Mouse (Mus musculus) limb, embryonic 10.5 days (tissue): ENCODE measurements around the gene Erich6b. TPM values are rescaled to one million over a fixed set of nuclear protein-coding genes. Genes with fewer than 3 reads are reported as not detected.

Experiments used
- DNase-seq: peaks from one replicate; pipeline ENCODE4 v3.0.0-alpha.2; 2017; ENCODE audit warnings: low spot score
- H3K27ac ChIP-seq: fragments of 300-500 bp; sonication (generic); 2 replicates; pipeline ENCODE4 v1.5.1; 2016; ENCODE audit warnings: mild to moderate bottlenecking
- H3K27me3 ChIP-seq: fragments of 300-500 bp; sonication (generic); 2 replicates; pipeline ENCODE4 v1.6.1; 2016; ENCODE audit warnings: low read depth, mild to moderate bottlenecking; ENCODE audit not compliant: poor library complexity, severe bottlenecking
- H3K36me3 ChIP-seq: fragments of 300-500 bp; sonication (generic); 2 replicates; pipeline ENCODE4 v1.6.1; 2016; ENCODE audit warnings: mild to moderate bottlenecking, moderate library complexity
- H3K4me1 ChIP-seq: fragments of 300-500 bp; sonication (generic); 2 replicates; pipeline ENCODE4 v1.6.1; 2016
- H3K4me3 ChIP-seq: fragments of 300-500 bp; sonication (generic); 2 replicates; pipeline ENCODE4 v1.5.1; 2016; ENCODE audit warnings: mild to moderate bottlenecking, moderate library complexity
- H3K9me3 ChIP-seq: fragments of 300-500 bp; sonication (generic); replicated peaks from 2 replicates; pipeline ENCODE4 v1.6.1; 2016; ENCODE audit warnings: mild to moderate bottlenecking
- WGBS: fragments of 180-500 bp; shearing (Covaris S2); methylation state at CpG from one replicate; pipeline ENCODE4 v1.1.7; 2016; 5-methylcytosine and 5-hydroxymethylcytosine counted together
- polyA plus RNA-seq: library from polyadenylated mRNA; unstranded; fragments of >200 nt; fragmentation: Nextera tagmentation; extraction: Ambion mirVana; gene quantifications from 2 replicates; pipeline ENCODE4 v1.2.1, GENCODE M21; 2016

The Erich6b gene
- polyA plus RNA-seq = not detected in 2 replicates

DNA sequence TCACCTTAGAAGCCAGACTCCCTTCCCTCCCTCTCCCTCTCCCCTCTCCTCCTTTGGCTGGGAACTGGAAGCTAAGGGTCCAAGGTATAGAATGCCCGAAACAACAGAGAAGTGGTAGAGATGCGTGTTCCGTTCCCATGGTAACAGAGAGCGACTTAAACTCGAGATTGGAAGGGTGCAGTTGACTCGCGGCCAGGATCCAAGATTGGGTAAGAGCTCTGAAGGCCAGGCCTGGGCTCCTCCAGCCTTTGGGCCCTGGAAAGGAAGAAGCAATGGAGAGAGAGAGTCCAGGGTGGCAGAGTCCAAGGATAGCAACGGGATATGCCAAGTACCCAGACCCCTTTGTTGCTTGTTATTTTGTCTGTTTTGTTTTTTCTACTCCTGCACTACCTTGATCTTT lies at the start of gene Erich6b:
Erich6b (plus strand) TSS at position 180 of the 400 bp plus-strand sequence.
- no peaks in the 10 kb centered on the region for H3K9me3 ChIP-seq
- peaks cover 9% of the 10 kb centered on the region for H3K4me1 ChIP-seq
- H3K27me3 ChIP-seq = no peaks in the 10 kb centered on the region
- WGBS = 80% methylated on average over 8 of the region's 8 CpGs
- no peaks in the 10 kb centered on the region for H3K36me3 ChIP-seq
- no peak for DNase-seq
- no peak within 1 kb of the TSS for H3K4me3 ChIP-seq
- no peak within 1 kb of the TSS; the same call in 1 of the 2 replicates for H3K27ac ChIP-seq

DNA sequence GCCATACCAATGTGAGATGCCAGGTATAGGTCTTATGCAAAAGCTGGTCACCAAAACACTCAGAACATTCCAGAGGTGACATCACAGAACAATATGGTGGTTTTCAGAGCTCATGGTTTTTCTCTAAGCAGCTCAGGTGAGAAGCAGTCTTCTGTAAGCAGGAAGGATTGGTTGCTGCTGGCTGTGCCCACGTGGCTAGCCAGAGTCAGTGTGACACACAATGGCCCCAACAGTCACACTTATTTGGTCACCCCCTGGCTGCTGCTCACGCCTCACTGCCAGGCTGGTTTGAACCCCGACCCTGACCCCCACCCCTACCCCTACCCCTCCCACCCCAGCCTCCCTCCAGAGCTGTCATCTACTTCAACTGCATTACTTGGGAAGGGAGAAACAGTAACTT lies 49.1 kb upstream of the Erich6b start, which contains the start of gene Spert:
Spert (minus strand) TSS at position 139 of the 400 bp plus-strand sequence.
- no peak within 1 kb of the TSS for H3K4me3 ChIP-seq
- H3K27me3 ChIP-seq = no peaks in the 10 kb centered on the region
- DNase-seq = no peak
- H3K9me3 ChIP-seq = no peaks in the 10 kb centered on the region
- no peak within 1 kb of the TSS for H3K27ac ChIP-seq
- WGBS = 52% methylated on average over 3 of the region's 3 CpGs
- H3K36me3 ChIP-seq = no peaks in the 10 kb centered on the region
- no peaks in the 10 kb centered on the region for H3K4me1 ChIP-seq

DNA sequence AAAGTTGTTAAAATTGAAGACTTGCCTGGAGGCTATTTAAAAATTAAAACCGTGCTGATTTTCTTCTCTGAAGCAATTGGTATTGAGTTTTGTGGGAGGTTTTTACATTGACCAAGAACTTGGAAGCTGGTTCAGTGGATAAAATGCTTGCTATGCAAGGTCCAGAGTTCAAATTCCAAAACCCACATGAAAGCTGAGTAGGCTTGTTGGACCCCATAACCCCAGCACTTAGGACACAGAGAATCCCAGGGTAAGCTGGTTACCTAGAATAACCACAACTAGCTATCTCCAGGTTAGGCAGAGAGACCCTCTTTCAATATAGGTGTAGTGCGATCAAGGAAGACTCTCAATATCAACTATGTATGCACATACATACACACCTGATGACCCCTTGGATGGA lies 32.9 kb upstream of the Erich6b start:
- 90% methylated on average over 2 of the region's 2 CpGs for WGBS
- 0 out of 2 replicates have a peak, but pooled peaks cover 2% of the 10 kb centered on the region for H3K4me1 ChIP-seq
- H3K4me3 ChIP-seq = no peak overlapping the region
- no peaks in the 10 kb centered on the region for H3K27me3 ChIP-seq
- no peak overlapping the region for H3K27ac ChIP-seq
- no peaks in the 10 kb centered on the region for H3K36me3 ChIP-seq
- no peak for DNase-seq
- H3K9me3 ChIP-seq = no peaks in the 10 kb centered on the region

DNA sequence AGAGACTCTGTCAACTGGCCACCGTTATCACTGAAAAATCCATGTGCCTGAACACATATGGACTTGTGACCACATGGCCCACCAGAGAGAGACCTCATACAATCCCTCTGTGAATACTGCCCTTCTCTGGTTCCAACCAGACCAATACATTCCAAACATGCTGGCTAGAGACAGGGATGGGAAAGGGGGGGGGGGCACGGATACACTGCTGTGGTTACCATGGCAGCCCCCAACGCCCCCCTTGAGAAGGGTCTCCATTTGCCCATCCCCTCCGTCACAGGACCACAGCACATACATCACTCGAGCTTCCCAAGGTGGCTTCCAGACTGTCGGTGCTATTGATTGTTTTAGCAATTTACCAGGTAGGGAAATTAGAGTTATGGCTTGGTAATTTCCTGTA lies 25.7 kb upstream of the Erich6b start:
- Histone ChIP-seq H3K9me3 (no peaks in the 10 kb centered on the region), H3K4me3 (no peak overlapping the region), H3K27me3 (no peaks in the 10 kb centered on the region), H3K27ac (no peak overlapping the region), H3K4me1 (0 out of 2 replicates have a peak, but pooled peaks cover under 1% of the 10 kb centered on the region), H3K36me3 (no peaks in the 10 kb centered on the region)
- WGBS = 80% methylated on average over 6 of the region's 6 CpGs
- DNase-seq = no peak

- H3K9me3 ChIP-seq = no peaks in the 10 kb centered on the region
- no peaks in the 10 kb centered on the region for H3K4me1 ChIP-seq
- H3K4me3 ChIP-seq = no peak overlapping the region
- no peak for DNase-seq
- H3K27me3 ChIP-seq = no peaks in the 10 kb centered on the region
- no peak overlapping the region for H3K27ac ChIP-seq
- H3K36me3 ChIP-seq = no peaks in the 10 kb centered on the region
- 74% methylated on average over 7 of the region's 7 CpGs for WGBS
These were observed 19.1 kb upstream of the Erich6b start for GRCm38 (mm10) chr14:75622984-75623383.

GRCm38 (mm10) chr14:75628870-75629269 lies 13.2 kb upstream of the Erich6b start:
- Histone ChIP-seq H3K4me3 (no peak overlapping the region), H3K9me3 (no peaks in the 10 kb centered on the region), H3K27me3 (no peaks in the 10 kb centered on the region), H3K36me3 (no peaks in the 10 kb centered on the region), H3K27ac (no peak overlapping the region), H3K4me1 (no peaks in the 10 kb centered on the region)
- no peak for DNase-seq
- 94% methylated on average over 8 of the region's 8 CpGs for WGBS

- Histone ChIP-seq H3K4me1 (peaks cover 23% of the 10 kb centered on the region), H3K27me3 (no peaks in the 10 kb centered on the region), H3K36me3 (no peaks in the 10 kb centered on the region), H3K27ac (peak overlapping the region; percentile 75), H3K9me3 (no peaks in the 10 kb centered on the region), H3K4me3 (no peak overlapping the region)
- DNase-seq = no peak
- WGBS = 84% methylated on average over 12 of the region's 12 CpGs
These were observed 6.7 kb upstream of the Erich6b start for GRCm38 (mm10) chr14:75635350-75635749.

DNA sequence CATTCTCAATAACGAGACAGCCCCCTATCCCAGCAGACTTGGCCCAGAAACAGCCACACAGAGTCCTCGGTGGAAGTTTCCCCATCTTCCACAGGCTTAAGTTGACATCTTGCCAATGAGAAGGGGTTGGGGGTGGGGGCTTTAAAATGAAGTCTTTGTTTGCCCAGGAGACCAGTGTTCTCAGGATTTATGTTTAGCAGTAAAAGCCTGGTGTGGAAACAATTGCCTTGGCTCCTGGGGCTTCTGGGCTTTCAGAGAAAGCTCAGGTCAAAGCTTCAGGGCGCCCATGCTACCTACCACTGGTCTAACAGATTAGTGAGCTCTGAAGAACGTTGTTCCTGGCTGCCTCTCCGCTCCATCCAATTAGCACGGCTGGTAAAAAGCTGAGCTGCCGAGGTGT lies 6.0 kb upstream of the Erich6b start:
- Histone ChIP-seq H3K4me3 (no peak overlapping the region), H3K4me1 (peaks cover 23% of the 10 kb centered on the region), H3K9me3 (no peaks in the 10 kb centered on the region), H3K27ac (peak overlapping the region; percentile 75), H3K27me3 (no peaks in the 10 kb centered on the region), H3K36me3 (no peaks in the 10 kb centered on the region)
- WGBS = 56% methylated on average over 7 of the region's 7 CpGs
- DNase-seq = no peak

DNA sequence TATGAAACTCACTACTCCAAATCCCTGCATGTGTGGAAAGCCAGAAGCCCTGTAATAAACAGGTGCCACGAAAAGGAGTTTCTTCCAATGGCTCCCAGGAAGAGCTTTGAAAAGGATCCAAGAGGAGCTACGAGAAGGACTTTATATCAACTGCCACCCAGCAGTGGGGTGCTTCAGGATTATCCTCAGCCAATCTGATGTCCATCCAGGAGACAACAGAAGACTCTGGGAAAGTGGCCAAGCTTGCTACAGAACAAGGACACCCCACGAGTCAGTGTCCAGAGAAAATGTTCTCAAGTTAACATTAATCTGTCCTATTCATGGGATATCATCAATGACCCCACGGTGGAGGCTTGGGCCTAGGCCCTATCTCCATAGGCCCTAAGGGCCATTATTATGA lies 4.4 kb upstream of the Erich6b start:
- no peaks in the 10 kb centered on the region for H3K27me3 ChIP-seq
- H3K4me1 ChIP-seq = peaks cover 23% of the 10 kb centered on the region
- no peaks in the 10 kb centered on the region for H3K36me3 ChIP-seq
- DNase-seq = no peak
- H3K4me3 ChIP-seq = no peak overlapping the region
- H3K27ac ChIP-seq = no peak overlapping the region
- WGBS = 83% methylated on average over 4 of the region's 4 CpGs
- no peaks in the 10 kb centered on the region for H3K9me3 ChIP-seq

DNA sequence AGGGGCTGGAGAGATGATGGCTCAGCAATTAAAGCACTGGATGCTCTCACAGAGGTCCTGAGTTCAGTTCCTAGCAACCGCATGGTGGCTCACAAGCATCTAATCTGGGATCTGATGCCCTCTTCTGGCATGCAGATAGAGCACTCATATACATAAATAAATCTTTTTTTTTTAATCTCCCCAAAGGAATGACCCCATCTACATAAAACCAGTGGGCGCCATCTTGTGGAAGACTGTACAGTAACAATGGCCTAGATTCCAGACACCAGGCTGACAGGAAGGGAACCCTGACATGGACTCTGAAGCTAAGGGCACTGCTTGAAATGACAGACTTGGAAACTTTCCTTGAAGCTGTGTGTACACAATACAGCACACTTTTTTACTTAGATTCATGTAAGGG lies 1.2 kb upstream of the Erich6b start:
- WGBS = 92% methylated on average over 2 of the region's 2 CpGs
- Histone ChIP-seq H3K9me3 (no peaks in the 10 kb centered on the region), H3K4me3 (no peak overlapping the region), H3K36me3 (no peaks in the 10 kb centered on the region), H3K27me3 (no peaks in the 10 kb centered on the region), H3K4me1 (peaks cover 16% of the 10 kb centered on the region), H3K27ac (no peak overlapping the region)
- no peak for DNase-seq

DNA sequence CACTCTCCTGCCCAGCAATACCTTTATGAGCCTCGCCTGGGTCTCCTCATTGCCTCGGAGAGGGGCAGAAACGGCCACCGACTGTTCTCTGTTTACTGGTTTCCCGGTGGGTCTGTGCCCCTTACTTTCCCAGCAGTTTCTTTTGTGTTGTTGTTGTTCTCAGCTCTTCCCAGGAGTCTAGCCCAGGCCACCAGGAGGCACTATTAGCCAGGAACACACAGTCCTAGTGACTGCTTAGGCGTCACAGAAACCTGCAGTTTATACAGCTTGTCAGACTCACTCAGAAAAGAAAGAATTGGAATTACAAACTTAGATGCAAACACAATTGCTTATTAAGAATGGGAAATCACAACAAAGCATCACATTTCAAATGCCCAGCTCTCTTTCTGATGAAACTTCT lies 690 bp upstream of the Erich6b start:
- no peaks in the 10 kb centered on the region for H3K9me3 ChIP-seq
- peaks cover 16% of the 10 kb centered on the region for H3K4me1 ChIP-seq
- 68% methylated on average over 6 of the region's 6 CpGs for WGBS
- H3K27ac ChIP-seq = no peak overlapping the region; the same call in 1 of the 2 replicates
- DNase-seq = no peak
- no peak overlapping the region for H3K4me3 ChIP-seq
- H3K27me3 ChIP-seq = no peaks in the 10 kb centered on the region
- no peaks in the 10 kb centered on the region for H3K36me3 ChIP-seq

- no peaks in the 10 kb centered on the region for H3K36me3 ChIP-seq
- no peak for DNase-seq
- no peak overlapping the region for H3K27ac ChIP-seq
- H3K4me3 ChIP-seq = no peak overlapping the region
- H3K4me1 ChIP-seq = peaks cover 6% of the 10 kb centered on the region
- no peaks in the 10 kb centered on the region for H3K9me3 ChIP-seq
- 97% methylated on average over 7 of the region's 7 CpGs for WGBS
- H3K27me3 ChIP-seq = no peaks in the 10 kb centered on the region
These were observed 3.4 kb downstream of the Erich6b start for GRCm38 (mm10) chr14:75645461-75645860.

DNA sequence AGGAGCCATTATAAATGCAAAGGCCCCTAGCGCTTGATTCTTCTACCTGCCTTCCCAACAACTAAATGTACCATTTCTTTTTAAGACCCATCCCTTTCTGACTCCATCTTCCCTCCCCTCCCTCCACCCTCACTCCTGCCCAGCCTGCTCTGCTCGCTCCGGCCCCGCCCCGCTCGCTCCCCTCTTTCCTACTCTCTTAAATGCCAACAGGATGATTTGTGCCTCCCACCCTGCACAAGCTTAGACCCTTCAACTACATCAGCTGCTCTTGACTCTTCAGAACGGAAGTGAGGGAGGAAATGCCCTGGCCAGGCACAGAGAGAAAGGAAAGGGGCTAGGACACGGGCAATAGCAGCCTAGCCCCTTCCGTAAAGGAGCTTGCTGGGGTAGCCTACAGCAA lies 4.0 kb downstream of the Erich6b start:
- H3K9me3 ChIP-seq = no peaks in the 10 kb centered on the region
- no peak for DNase-seq
- H3K4me1 ChIP-seq = peaks cover 6% of the 10 kb centered on the region
- 43% methylated on average over 9 of the region's 9 CpGs for WGBS
- H3K4me3 ChIP-seq = no peak overlapping the region
- H3K36me3 ChIP-seq = no peaks in the 10 kb centered on the region
- no peak overlapping the region for H3K27ac ChIP-seq
- no peaks in the 10 kb centered on the region for H3K27me3 ChIP-seq
